Mouse (Mus musculus) E14TG2a.4 (cell line): ENCODE results near the gene Npas3.

Experiments
- CTCF ChIP-seq: conservative IDR thresholded peaks from 2 replicates; pipeline ENCODE4 v1.5.1; 2014; ENCODE audit warnings: low read length
- NANOG ChIP-seq: IDR thresholded peaks from 2 replicates; pipeline ENCODE4 v1.6.1; 2014; ENCODE audit warnings: borderline replicate concordance, low read length, mixed read lengths

DNA sequence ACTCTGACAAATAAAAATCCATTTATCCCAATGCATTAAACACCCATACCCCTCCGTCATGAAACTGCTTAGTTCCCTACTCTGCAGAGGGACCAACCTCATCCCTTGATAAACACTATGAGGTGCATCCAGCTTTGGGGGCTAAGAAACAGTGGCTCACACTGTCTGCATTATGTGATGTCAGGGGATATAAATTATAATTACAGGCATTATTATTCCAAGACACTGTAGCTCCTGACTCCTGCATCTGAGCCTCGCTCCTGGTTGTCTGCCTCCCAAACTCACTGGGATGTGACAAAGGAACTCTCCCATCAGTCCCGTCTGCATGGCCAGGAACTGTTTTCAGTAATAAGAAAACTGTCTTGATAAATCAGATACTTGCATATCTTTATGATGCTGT lies 578.3 kb downstream of the Npas3 start:
- TF ChIP-seq CTCF (no peak), NANOG (no peak)
